Mouse (Mus musculus): ENCODE data around the gene Dact3. TPM values are rescaled to one million over a fixed set of nuclear protein-coding genes. Genes with fewer than 3 reads are reported as not detected.

The Dact3 gene
- polyA plus RNA-seq, 1 experiment from 2014 or later, result 2.1 TPM

DNA sequence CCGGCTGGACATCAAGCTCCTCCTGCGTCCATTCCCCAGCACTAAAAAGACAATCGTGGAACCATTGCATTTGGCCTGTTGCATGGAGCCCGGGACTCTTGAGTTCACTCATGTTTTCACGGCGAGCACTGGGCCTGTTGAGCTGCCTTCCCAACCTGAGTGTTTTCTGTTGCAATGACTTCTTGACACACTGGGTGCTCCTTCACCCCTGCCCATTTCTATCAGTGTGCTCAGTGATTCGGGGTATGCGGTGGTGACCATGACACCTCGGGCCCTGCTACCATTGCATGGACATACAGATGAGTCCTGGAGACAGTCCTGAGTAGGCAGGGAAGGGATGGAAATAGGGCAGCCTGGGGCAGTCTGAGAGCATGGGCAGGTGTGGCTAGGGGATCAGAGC lies 2.6 kb upstream of the Dact3 start:
- Histone ChIP-seq H3K4me1 (replicated peaks; ENCODE audit: control insufficient read depth, insufficient read depth, low read length) (peaks cover 13% of the 10 kb centered on the region), H3K27me3 (ENCODE audit: control insufficient read depth, insufficient read depth, low read depth, low read length) (no peaks in the 10 kb centered on the region; the same call in 1 of the 2 replicates), H3K4me2 (ENCODE audit: low read depth, low read length) (no peak overlapping the region), H3K4me3 (ENCODE audit: low read length) (no peak overlapping the region), H3K9ac (ENCODE audit: low read length) (no peak overlapping the region), H3K27ac (ENCODE audit: low read length) (no peak overlapping the region), H3K36me3 (ENCODE audit: control insufficient read depth, insufficient read depth, low read length) (peaks cover 8% of the 10 kb centered on the region; the same call in 1 of the 2 replicates), H3K9me3 (ENCODE audit: control insufficient read depth, low read length) (no peaks in the 10 kb centered on the region)
- 89% methylated on average over 9 of the region's 9 CpGs for WGBS
- ATAC-seq (ENCODE audit: low read depth), result no peak

DNA sequence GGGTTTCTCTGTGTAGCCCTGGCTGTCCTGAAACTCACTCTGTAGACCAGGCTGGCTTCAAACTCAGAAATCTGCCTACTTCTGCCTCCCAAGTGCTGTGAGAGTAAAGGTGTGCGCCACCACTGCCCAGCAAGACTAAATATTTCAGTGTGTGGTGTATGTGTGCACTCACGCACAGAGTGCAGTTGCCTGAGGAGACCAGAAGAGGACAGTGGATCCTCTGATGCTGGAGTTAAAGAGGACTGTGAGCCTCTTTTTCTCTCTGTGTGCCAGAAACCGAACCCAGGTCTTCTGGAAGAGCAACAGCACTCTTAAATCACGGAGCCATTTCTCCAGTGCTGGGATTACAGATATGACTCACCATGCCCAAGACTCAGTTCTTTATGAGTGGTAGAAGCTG lies 1.7 kb upstream of the Dact3 start:
- Histone ChIP-seq H3K9ac (ENCODE audit: low read length) (no peak overlapping the region), H3K27ac (ENCODE audit: low read length) (no peak overlapping the region), H3K4me1 (replicated peaks; ENCODE audit: control insufficient read depth, insufficient read depth, low read length) (peaks cover 13% of the 10 kb centered on the region), H3K4me2 (ENCODE audit: low read depth, low read length) (no peak overlapping the region), H3K27me3 (ENCODE audit: control insufficient read depth, insufficient read depth, low read depth, low read length) (no peaks in the 10 kb centered on the region; the same call in 1 of the 2 replicates), H3K36me3 (ENCODE audit: control insufficient read depth, insufficient read depth, low read length) (peaks cover 8% of the 10 kb centered on the region; the same call in 1 of the 2 replicates), H3K4me3 (ENCODE audit: low read length) (no peak overlapping the region), H3K9me3 (ENCODE audit: control insufficient read depth, low read length) (no peaks in the 10 kb centered on the region)
- 91% methylated on average over 4 of the region's 4 CpGs for WGBS
- ATAC-seq (ENCODE audit: low read depth), result no peak

DNA sequence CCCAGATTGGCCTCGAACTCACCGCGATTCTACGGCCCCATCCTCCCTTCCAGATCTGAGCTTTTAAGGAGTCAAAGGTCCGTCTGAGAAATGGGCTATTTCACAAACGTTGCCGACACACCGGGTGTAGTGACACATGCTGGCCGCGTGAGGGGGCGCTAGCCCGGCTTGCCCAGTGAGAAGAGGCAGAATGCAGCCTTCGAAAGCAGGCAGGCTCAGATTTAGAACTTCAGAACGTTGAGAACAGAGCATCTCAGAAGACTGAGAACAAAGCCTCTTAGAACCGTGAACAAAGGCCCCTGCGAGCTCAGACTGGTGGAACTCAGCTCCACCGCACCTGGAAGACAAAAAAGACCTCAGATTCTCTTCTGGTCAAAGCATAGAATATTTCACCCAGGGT lies 927 bp upstream of the Dact3 start:
- peaks cover 13% of the 10 kb centered on the region for H3K4me1 ChIP-seq (replicated peaks; ENCODE audit: control insufficient read depth, insufficient read depth, low read length)
- no peaks in the 10 kb centered on the region; the same call in 1 of the 2 replicates for H3K27me3 ChIP-seq (ENCODE audit: control insufficient read depth, insufficient read depth, low read depth, low read length)
- H3K4me2 ChIP-seq (ENCODE audit: low read depth, low read length), result peak overlapping the region; percentile 70
- peak overlapping the region; percentile 52 for H3K9ac ChIP-seq (ENCODE audit: low read length)
- H3K36me3 ChIP-seq (ENCODE audit: control insufficient read depth, insufficient read depth, low read length), result 0 out of 2 replicates have a peak, but pooled peaks cover 4% of the 10 kb centered on the region
- 3% methylated on average over 17 of the region's 17 CpGs for WGBS
- H3K9me3 ChIP-seq (ENCODE audit: control insufficient read depth, low read length), result no peaks in the 10 kb centered on the region
- H3K4me3 ChIP-seq (ENCODE audit: low read length), result peak overlapping the region; percentile 50
- peak; percentile 24; the same call in 1 of the 2 replicates for ATAC-seq (ENCODE audit: low read depth)
- peak overlapping the region; percentile 97 for H3K27ac ChIP-seq (ENCODE audit: low read length)

DNA sequence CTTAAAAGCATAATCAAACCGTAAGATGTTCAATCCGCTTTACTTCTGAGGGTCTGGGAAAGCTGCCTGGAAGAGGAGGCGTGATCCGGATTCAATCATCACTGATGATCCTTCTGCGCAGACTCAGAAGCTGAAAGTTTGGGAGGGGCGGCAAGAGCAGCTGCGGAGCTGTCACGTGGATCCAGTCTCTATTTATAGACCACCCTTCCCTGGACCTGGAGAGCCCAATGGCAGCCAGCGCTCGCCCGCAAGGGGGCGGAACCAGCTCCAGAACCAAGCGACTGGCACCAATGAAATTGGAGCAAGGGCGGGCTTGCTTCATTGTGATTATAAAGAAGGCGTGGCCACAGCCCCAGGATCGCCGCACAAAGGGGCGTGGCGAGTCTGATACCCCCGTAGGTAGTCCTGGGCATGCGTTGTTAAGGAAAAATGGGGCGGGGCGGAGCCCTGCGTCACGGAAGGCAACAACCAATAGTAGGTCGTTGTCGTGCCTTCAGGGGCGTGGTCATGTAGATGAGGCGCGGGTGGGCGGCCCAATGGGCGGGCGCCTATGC lies 284 bp upstream of the Dact3 start:
- Histone ChIP-seq H3K4me1 (replicated peaks; ENCODE audit: control insufficient read depth, insufficient read depth, low read length) (peaks cover 16% of the 10 kb centered on the region), H3K9ac (ENCODE audit: low read length) (peak overlapping the region; percentile 52), H3K27me3 (ENCODE audit: control insufficient read depth, insufficient read depth, low read depth, low read length) (no peaks in the 10 kb centered on the region; the same call in 1 of the 2 replicates), H3K4me3 (ENCODE audit: low read length) (peak overlapping the region; percentile 73), H3K27ac (ENCODE audit: low read length) (peak overlapping the region; percentile 97), H3K9me3 (ENCODE audit: control insufficient read depth, low read length) (no peaks in the 10 kb centered on the region), H3K36me3 (ENCODE audit: control insufficient read depth, insufficient read depth, low read length) (0 out of 2 replicates have a peak, but pooled peaks cover 1% of the 10 kb centered on the region), H3K4me2 (ENCODE audit: low read depth, low read length) (peak overlapping the region; percentile 77)
- WGBS, result under 1% methylated on average over 33 of the region's 33 CpGs
- ATAC-seq (ENCODE audit: low read depth), result peak; percentile 95

DNA sequence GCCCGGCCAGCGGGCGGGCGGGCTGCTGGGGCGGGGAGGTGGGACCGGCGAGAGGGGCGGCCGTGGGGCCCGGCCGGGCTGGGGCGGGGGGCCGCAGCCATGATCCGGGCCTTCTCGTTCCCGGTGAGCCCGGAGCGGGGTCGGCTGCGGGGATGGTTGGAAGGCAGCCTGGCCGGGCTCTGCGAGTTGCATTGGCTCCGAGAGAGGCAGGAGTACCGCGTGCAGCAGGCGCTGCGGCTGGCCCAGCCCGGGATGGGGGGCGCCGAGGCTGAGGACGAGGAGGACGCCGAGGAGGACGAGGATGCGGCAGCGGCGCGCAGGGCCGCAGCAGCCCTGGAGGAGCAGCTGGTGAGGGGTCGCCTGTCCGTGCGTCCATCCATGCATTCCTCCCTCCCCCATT lies 209 bp downstream of the Dact3 start:
- no peak; the same call in 1 of the 2 replicates for ATAC-seq (ENCODE audit: low read depth)
- Histone ChIP-seq H3K27me3 (ENCODE audit: control insufficient read depth, insufficient read depth, low read depth, low read length) (no peaks in the 10 kb centered on the region; the same call in 1 of the 2 replicates), H3K36me3 (ENCODE audit: control insufficient read depth, insufficient read depth, low read length) (no peaks in the 10 kb centered on the region), H3K9me3 (ENCODE audit: control insufficient read depth, low read length) (no peaks in the 10 kb centered on the region), H3K27ac (ENCODE audit: low read length) (peak overlapping the region; percentile 41), H3K4me1 (replicated peaks; ENCODE audit: control insufficient read depth, insufficient read depth, low read length) (peaks cover 19% of the 10 kb centered on the region), H3K9ac (ENCODE audit: low read length) (peak overlapping the region; percentile 79), H3K4me2 (ENCODE audit: low read depth, low read length) (peak overlapping the region; percentile 77), H3K4me3 (ENCODE audit: low read length) (peak overlapping the region; percentile 73)
- under 1% methylated on average over 24 of the region's 42 CpGs for WGBS

DNA sequence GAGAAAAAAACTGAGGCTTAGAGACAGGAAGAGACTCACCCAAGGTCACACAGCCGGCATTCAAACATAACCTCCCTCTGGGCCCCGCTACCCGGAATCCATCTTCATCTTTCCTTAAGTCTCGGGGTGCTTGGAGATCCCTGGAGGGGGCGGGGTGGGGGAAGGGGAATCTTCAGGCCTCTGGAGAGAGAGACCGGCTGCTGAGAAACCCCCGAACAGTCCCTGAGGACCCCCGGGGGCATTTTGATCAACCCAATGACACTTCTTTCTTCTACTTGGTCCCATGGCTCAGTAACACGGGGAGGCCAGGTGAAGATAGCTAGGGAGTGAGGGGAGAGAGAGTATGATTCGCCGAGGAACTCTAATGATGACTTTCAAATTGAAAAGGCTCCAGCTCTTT lies 889 bp downstream of the Dact3 start:
- peak overlapping the region; percentile 79 for H3K9ac ChIP-seq (ENCODE audit: low read length)
- WGBS, result 12% methylated on average over 11 of the region's 11 CpGs
- H3K27ac ChIP-seq (ENCODE audit: low read length), result peak overlapping the region; percentile 41
- H3K36me3 ChIP-seq (ENCODE audit: control insufficient read depth, insufficient read depth, low read length), result no peaks in the 10 kb centered on the region
- H3K4me1 ChIP-seq (replicated peaks; ENCODE audit: control insufficient read depth, insufficient read depth, low read length), result peaks cover 24% of the 10 kb centered on the region
- peak overlapping the region; percentile 73 for H3K4me3 ChIP-seq (ENCODE audit: low read length)
- H3K27me3 ChIP-seq (ENCODE audit: control insufficient read depth, insufficient read depth, low read depth, low read length), result no peaks in the 10 kb centered on the region; the same call in 1 of the 2 replicates
- H3K9me3 ChIP-seq (ENCODE audit: control insufficient read depth, low read length), result no peaks in the 10 kb centered on the region
- no peak for ATAC-seq (ENCODE audit: low read depth)
- peak overlapping the region; percentile 77 for H3K4me2 ChIP-seq (ENCODE audit: low read depth, low read length)

DNA sequence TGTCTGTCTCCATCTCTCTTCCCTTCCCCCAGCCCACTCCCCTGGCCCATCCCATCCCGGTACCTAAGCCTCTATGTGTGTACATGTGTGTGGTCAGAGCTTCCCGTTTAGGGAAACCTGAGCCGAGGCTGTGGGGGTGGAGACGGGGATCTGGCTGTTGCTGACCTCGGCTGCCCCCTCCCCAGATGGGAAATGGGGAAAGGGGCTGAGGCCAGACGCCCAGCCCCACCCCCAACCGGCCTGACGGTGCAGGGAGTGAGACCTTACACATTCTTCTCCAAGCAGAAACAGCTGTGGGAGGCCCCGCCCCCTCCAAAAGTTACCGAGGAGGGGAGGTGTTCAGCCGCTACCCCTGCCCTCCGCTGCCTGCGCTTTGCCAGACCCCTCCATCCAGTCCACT lies 1.5 kb downstream of the Dact3 start:
- Histone ChIP-seq H3K9ac (ENCODE audit: low read length) (peak overlapping the region; percentile 79), H3K27me3 (ENCODE audit: control insufficient read depth, insufficient read depth, low read depth, low read length) (no peaks in the 10 kb centered on the region; the same call in 1 of the 2 replicates), H3K27ac (ENCODE audit: low read length) (peak overlapping the region; percentile 41), H3K9me3 (ENCODE audit: control insufficient read depth, low read length) (no peaks in the 10 kb centered on the region), H3K4me1 (replicated peaks; ENCODE audit: control insufficient read depth, insufficient read depth, low read length) (peaks cover 24% of the 10 kb centered on the region), H3K4me3 (ENCODE audit: low read length) (peak overlapping the region; percentile 73), H3K36me3 (ENCODE audit: control insufficient read depth, insufficient read depth, low read length) (0 out of 2 replicates have a peak, but pooled peaks cover 2% of the 10 kb centered on the region), H3K4me2 (ENCODE audit: low read depth, low read length) (peak overlapping the region; percentile 77)
- ATAC-seq (ENCODE audit: low read depth), result no peak
- WGBS, result 6% methylated on average over 12 of the region's 13 CpGs

DNA sequence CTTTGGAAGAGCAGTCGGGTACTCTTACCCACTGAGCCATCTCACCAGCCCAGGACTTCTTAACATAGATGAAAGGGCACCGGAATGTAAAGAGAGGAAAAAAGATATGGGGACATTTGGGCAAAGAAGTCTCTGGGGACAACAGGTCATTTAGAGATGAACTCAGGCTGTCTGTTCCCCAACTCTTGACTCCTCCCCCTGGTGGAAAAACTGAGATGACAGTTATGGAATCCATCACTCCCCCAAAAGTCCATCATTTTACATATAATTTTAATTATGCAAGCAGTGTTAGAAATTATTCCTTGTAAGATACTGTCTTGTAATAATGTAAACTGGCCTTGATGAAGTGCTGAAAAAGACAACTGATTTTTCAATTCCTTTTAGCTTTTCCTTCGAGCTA lies 2.6 kb downstream of the Dact3 start:
- H3K9ac ChIP-seq (ENCODE audit: low read length), result no peak overlapping the region
- H3K36me3 ChIP-seq (ENCODE audit: control insufficient read depth, insufficient read depth, low read length), result 0 out of 2 replicates have a peak, but pooled peaks cover 2% of the 10 kb centered on the region
- no peaks in the 10 kb centered on the region for H3K9me3 ChIP-seq (ENCODE audit: control insufficient read depth, low read length)
- H3K4me1 ChIP-seq (replicated peaks; ENCODE audit: control insufficient read depth, insufficient read depth, low read length), result peaks cover 24% of the 10 kb centered on the region
- no peak for ATAC-seq (ENCODE audit: low read depth)
- no peak overlapping the region for H3K27ac ChIP-seq (ENCODE audit: low read length)
- H3K27me3 ChIP-seq (ENCODE audit: control insufficient read depth, insufficient read depth, low read depth, low read length), result no peaks in the 10 kb centered on the region; the same call in 1 of the 2 replicates
- H3K4me2 ChIP-seq (ENCODE audit: low read depth, low read length), result no peak overlapping the region
- H3K4me3 ChIP-seq (ENCODE audit: low read length), result no peak overlapping the region
- 72% methylated on average over 3 of the region's 3 CpGs for WGBS

DNA sequence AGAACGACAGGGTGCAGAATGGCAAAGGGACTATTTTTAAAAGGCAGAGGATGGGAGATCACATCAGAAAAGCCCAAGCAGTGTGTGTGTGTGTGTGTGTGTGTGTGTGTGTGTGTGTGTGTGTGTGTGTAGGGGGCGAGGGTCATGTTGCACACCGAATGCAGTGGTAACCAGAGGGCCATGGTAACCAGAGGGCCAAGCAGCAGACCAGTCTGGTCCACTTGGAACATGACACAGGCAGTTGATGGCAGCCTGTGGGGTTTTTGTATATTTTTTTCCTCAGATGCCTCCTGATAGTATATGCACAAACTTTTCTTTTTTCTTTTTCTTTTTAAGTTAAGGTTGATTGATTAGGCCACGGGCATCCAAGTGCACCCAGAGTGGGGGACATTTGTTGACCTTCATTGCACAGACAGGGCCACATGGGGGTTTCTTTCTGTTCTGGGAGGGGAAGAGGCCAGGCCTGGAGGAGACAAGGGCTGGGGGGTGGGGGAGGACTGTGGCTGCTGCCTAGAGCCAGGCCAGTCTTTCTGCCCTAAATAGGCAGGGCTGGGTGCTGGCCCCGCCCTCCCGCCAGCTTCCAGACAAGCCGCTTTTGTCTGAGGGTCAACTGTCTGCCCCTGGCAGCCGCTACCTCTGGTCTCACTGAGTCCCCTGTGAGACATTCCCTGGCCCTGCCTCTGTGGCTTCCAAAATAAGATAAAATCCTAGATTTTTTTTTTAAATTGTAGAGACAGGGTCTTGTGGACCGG lies 4.9 kb downstream of the Dact3 start:
- Histone ChIP-seq H3K4me2 (ENCODE audit: low read depth, low read length) (peak overlapping the region; percentile 14; the same call in 1 of the 2 replicates), H3K4me3 (ENCODE audit: low read length) (no peak overlapping the region), H3K9me3 (ENCODE audit: control insufficient read depth, low read length) (no peaks in the 10 kb centered on the region; the same call in 1 of the 2 replicates), H3K27ac (ENCODE audit: low read length) (peak overlapping the region; percentile 79), H3K9ac (ENCODE audit: low read length) (peak overlapping the region; percentile 13; the same call in 1 of the 2 replicates), H3K36me3 (ENCODE audit: control insufficient read depth, insufficient read depth, low read length) (peaks cover 14% of the 10 kb centered on the region), H3K4me1 (replicated peaks; ENCODE audit: control insufficient read depth, insufficient read depth, low read length) (peaks cover 19% of the 10 kb centered on the region), H3K27me3 (ENCODE audit: control insufficient read depth, insufficient read depth, low read depth, low read length) (peaks cover 5% of the 10 kb centered on the region; the same call in 1 of the 2 replicates)
- WGBS, result 19% methylated on average over 9 of the region's 9 CpGs
- peak; percentile 61 for ATAC-seq (ENCODE audit: low read depth)

Data from lung, embryonic 16.5 days (tissue).